Mouse (Mus musculus): ENCODE measurements at regions not wholly inside any gene's neighbourhood (a gene's known extent, or its start where the extent isn't known, plus 50 kb on each side); places are given as distances from the start of the nearest gene placed in this dataset.

GRCm38 (mm10) chr3:41194311-41195112 lies 111.7 kb upstream of the Pgrmc2 start:
- TF ChIP-seq MAX (IDR thresholded peaks at IDR 0.05) (peak; percentile 86), MYOD1 (IDR thresholded peaks at IDR 0.05; ENCODE audit: control insufficient read depth, insufficient read length, low read depth) (peak; percentile 83), CTCF (IDR thresholded peaks at IDR 0.05; ENCODE audit: control insufficient read depth, insufficient read depth, insufficient read length) (no peak)

Measured in C2C12 (cell line).